Mouse (Mus musculus): ENCODE data around the gene Toporsl. TPM values are rescaled to one million over a fixed set of nuclear protein-coding genes. Genes with fewer than 3 reads are reported as not detected.

Toporsl gene
- polyA plus RNA-seq, 1 experiment from 2014 or later, result not detected

DNA sequence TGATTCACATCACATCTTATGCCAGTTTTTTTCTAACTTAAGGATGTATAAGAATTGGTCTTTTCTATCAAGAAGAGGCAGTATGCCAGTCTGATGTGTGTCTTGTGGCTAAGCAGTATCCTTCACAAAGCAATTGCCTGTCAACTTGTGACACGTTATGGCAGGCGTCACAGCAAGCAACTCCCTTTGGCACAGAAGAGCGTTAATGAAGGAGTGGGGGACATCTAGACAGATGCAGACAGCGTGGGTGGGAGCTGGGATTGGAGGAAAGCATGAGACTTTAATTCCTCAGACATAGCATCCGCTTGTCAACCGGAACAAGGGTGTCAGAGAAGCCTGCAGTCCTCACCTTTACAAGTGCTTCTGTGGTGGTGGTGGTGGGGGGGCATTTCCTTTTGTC, 38.9 kb downstream of the Toporsl start:
- Histone ChIP-seq H3K4me3 (ENCODE audit: low read length) (no peak overlapping the region), H3K27me3 (replicated peaks; ENCODE audit: control insufficient read depth, insufficient read depth, low read length) (no peaks in the 10 kb centered on the region), H3K36me3 (ENCODE audit: control insufficient read depth, insufficient read depth, low read length) (no peaks in the 10 kb centered on the region), H3K9ac (ENCODE audit: low read depth, low read length) (no peak overlapping the region), H3K9me3 (ENCODE audit: control insufficient read depth, low read length) (no peaks in the 10 kb centered on the region), H3K27ac (ENCODE audit: low read length) (no peak overlapping the region), H3K4me2 (ENCODE audit: low read depth, low read length) (no peak overlapping the region), H3K4me1 (ENCODE audit: control insufficient read depth, insufficient read depth, low read length) (no peaks in the 10 kb centered on the region)
- no peak for ATAC-seq
- 85% methylated on average over 6 of the region's 6 CpGs for WGBS

DNA sequence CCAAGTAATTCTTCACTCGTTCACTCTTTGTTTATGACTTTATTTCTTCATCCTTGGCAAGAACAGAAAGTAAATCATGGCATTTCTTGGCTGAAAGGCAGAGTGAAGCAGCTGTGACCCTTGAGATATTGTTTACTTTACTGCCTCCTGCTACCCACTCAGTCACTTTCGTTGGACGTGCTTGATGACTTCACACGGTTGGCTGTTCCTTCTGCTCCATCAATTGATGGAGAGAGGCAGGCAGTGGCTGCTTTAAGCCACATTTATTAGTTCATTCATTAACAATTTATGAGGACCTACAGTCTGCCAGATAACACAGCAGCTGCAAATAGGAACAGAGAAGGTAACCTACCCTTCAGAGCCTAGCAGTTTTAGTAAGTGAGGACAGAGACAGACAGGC, 51.7 kb downstream of the Toporsl start:
- 39% methylated on average over 4 of the region's 4 CpGs for whole genome bisulfite sequencing
- ATAC-seq, result no peak
- Histone ChIP-seq H3K4me1 (ENCODE audit: control insufficient read depth, insufficient read depth, low read length) (no peaks in the 10 kb centered on the region), H3K9me3 (ENCODE audit: control insufficient read depth, low read length) (no peaks in the 10 kb centered on the region), H3K9ac (ENCODE audit: low read depth, low read length) (no peak overlapping the region), H3K27me3 (replicated peaks; ENCODE audit: control insufficient read depth, insufficient read depth, low read length) (no peaks in the 10 kb centered on the region), H3K27ac (ENCODE audit: low read length) (no peak overlapping the region), H3K36me3 (ENCODE audit: control insufficient read depth, insufficient read depth, low read length) (no peaks in the 10 kb centered on the region), H3K4me3 (ENCODE audit: low read length) (no peak overlapping the region), H3K4me2 (ENCODE audit: low read depth, low read length) (no peak overlapping the region)

DNA sequence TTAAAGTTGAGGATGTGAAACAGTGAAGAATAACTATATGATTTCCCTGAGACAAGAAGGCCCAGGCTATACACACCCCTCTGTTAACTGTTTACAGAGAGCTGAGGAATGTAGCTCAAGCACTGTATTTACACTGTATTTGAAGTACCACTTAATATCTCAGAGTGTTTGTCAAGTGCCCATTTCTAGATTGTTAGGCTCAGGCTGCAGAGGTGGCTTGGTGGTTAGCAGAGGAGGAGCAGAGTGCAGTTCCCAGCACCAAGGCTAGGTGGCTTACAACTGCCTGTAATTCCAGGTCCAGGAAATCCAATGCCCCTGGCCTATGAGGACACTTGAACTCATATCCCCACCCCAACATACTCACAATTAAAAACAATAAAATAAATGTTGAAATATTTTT, 63.6 kb downstream of the Toporsl start:
- no peaks in the 10 kb centered on the region for H3K27me3 ChIP-seq (replicated peaks; ENCODE audit: control insufficient read depth, insufficient read depth, low read length)
- H3K9ac ChIP-seq (ENCODE audit: low read depth, low read length), result no peak overlapping the region
- no peaks in the 10 kb centered on the region for H3K9me3 ChIP-seq (ENCODE audit: control insufficient read depth, low read length)
- no peak for ATAC-seq
- no peak overlapping the region for H3K27ac ChIP-seq (ENCODE audit: low read length)
- no peaks in the 10 kb centered on the region for H3K36me3 ChIP-seq (ENCODE audit: control insufficient read depth, insufficient read depth, low read length)
- no peak overlapping the region for H3K4me2 ChIP-seq (ENCODE audit: low read depth, low read length)
- H3K4me1 ChIP-seq (ENCODE audit: control insufficient read depth, insufficient read depth, low read length), result no peaks in the 10 kb centered on the region
- no peak overlapping the region for H3K4me3 ChIP-seq (ENCODE audit: low read length)

DNA sequence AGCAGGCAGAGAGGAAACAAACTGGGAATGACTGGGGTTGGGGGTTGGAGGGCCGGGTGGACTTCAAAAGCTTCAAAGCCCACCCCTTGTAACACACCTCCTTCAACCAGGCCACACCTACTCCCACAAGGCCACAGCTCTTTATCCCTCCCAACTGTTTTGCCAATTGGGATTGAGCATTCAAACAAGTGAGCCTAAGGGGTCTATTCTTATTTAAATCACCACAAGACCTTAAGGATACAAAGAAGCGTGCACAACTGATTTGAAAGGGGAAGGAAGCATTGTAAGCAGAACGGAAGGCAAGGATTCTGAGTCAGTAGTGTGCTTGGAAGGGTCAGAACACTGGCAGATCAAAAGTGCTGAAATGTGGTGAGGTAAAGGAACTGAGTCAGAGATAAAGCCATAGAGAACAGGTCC, 64.6 kb downstream of the Toporsl start:
- Histone ChIP-seq H3K4me3 (ENCODE audit: low read length) (no peak overlapping the region), H3K9ac (ENCODE audit: low read depth, low read length) (no peak overlapping the region), H3K9me3 (ENCODE audit: control insufficient read depth, low read length) (no peaks in the 10 kb centered on the region), H3K4me1 (ENCODE audit: control insufficient read depth, insufficient read depth, low read length) (no peaks in the 10 kb centered on the region), H3K4me2 (ENCODE audit: low read depth, low read length) (no peak overlapping the region), H3K27me3 (replicated peaks; ENCODE audit: control insufficient read depth, insufficient read depth, low read length) (no peaks in the 10 kb centered on the region), H3K27ac (ENCODE audit: low read length) (no peak overlapping the region), H3K36me3 (ENCODE audit: control insufficient read depth, insufficient read depth, low read length) (no peaks in the 10 kb centered on the region)
- WGBS, result 35% methylated on average over 3 of the region's 3 CpGs
- no peak for ATAC-seq

DNA sequence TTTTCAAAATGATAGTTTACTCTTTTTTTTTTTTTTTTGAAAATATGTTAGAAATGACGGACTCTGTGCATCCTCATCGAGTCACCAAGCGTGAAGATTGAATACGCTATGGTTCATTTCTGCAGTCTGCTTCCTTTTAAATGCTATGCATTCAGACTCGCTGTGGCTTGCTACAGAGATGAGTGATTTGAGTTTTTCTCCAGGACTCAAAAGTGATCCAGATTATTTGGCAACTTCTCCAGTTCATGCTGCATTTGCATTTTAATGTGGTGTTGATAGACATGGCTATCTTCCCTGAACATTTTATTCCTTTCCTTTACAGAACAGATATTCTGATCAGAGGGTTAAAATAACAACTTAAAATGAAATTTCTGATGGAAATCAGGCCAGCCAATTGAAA, 65.2 kb downstream of the Toporsl start:
- Histone ChIP-seq H3K4me2 (ENCODE audit: low read depth, low read length) (no peak overlapping the region), H3K4me1 (ENCODE audit: control insufficient read depth, insufficient read depth, low read length) (no peaks in the 10 kb centered on the region), H3K27me3 (replicated peaks; ENCODE audit: control insufficient read depth, insufficient read depth, low read length) (no peaks in the 10 kb centered on the region), H3K27ac (ENCODE audit: low read length) (no peak overlapping the region), H3K9me3 (ENCODE audit: control insufficient read depth, low read length) (no peaks in the 10 kb centered on the region), H3K9ac (ENCODE audit: low read depth, low read length) (no peak overlapping the region), H3K36me3 (ENCODE audit: control insufficient read depth, insufficient read depth, low read length) (no peaks in the 10 kb centered on the region), H3K4me3 (ENCODE audit: low read length) (no peak overlapping the region)
- no peak for ATAC-seq
- WGBS, result 80% methylated on average over 5 of the region's 5 CpGs

Other genes with a start within 250 kb of the Toporsl start
- gene Smc2, start 157.0 kb upstream of the Toporsl start, polyA plus RNA-seq (2015; fragmentation: Nextera tagmentation; extraction: Ambion mirVana), result 98.2 and 131 TPM in 2 replicates
- gene Vma21-ps, start 99.0 kb upstream of the Toporsl start, polyA plus RNA-seq (2015; fragmentation: Nextera tagmentation; extraction: Ambion mirVana), result 1.4 and 2.0 TPM in 2 replicates
- gene Olfr275, start 218.3 kb downstream of the Toporsl start, polyA plus RNA-seq (2015; fragmentation: Nextera tagmentation; extraction: Ambion mirVana), result not detected in 2 replicates